ENCODE assay signal across 8 mouse cellular contexts in genomic region chr19:6278439-6279073, GRCm38 (mm10). TPM values are rescaled to one million over a fixed set of nuclear protein-coding genes. Genes with fewer than 3 reads are reported as not detected.
DNase-seq lines count a peak whose midpoint lies in the region; ATAC-seq and TF ChIP-seq lines count a peak whose summit lies in the region.

No protein-coding gene starts in this region.

- H3K9me3 ChIP-seq in midbrain, embryonic 11.5 days (ENCODE audit: control insufficient read depth, low read length): no peaks in the 10 kb centered on the region

- DNase-seq in heart, adult 11 months: peak; percentile 95
- DNase-seq in heart, postnatal 10 days: no peak
- DNase-seq in induced T-regulatory cell, adult 2 months (ENCODE audit: low read depth): peak; percentile 23
- no peak for DNase-seq in midbrain, embryonic 11.5 days (ENCODE audit: low spot score, missing footprints)
- DNase-seq in thymus, postnatal 10 days (ENCODE audit: low spot score in 2 of 2): no peak
- DNase-seq in right cerebral cortex, postnatal 25 days: no peak
- no peak for DNase-seq in gastrocnemius, postnatal 36 days

- H3K36me3 ChIP-seq in midbrain, embryonic 11.5 days (ENCODE audit: control insufficient read depth, insufficient read depth, low read length): peaks cover 10% of the 10 kb centered on the region

- peaks cover 10% of the 10 kb centered on the region for H3K4me1 ChIP-seq in bone marrow, adult 2 months (ENCODE audit: control insufficient read depth, insufficient read depth, low read length)
- H3K4me1 ChIP-seq in midbrain, embryonic 11.5 days (ENCODE audit: control insufficient read depth, insufficient read depth, low read length): peaks cover 24% of the 10 kb centered on the region

- intact Hi-C loops in heart, postnatal 10 days (cut with DNase I): loop anchor here (1.0 kb wide), 1 partner anchor 10 kb away; no protein-coding TSS in a partner anchor
- intact Hi-C loops in gastrocnemius, postnatal 36 days (cut with DNase I): no loop called here

- H3K4me3 ChIP-seq in bone marrow, adult 2 months (replicated peaks; ENCODE audit: control insufficient read depth, low read depth, low read length): peak overlapping the region; percentile 100
- peak overlapping the region; percentile 81 for H3K4me3 ChIP-seq in midbrain, embryonic 11.5 days (ENCODE audit: low read depth, low read length)

- TF ChIP-seq POLR2A in bone marrow, adult 2 months (IDR thresholded peaks at IDR 0.05; ENCODE audit: borderline replicate concordance, control insufficient read depth, low read depth, low read length): no peak

- TF ChIP-seq CTCF in bone marrow, adult 2 months (IDR thresholded peaks at IDR 0.05; ENCODE audit: control insufficient read depth, insufficient read depth, low read length): no peak

- WGBS in bone marrow, adult 2 months: 26% methylated on average over 6 of the region's 6 CpGs
- 47% methylated on average over 6 of the region's 6 CpGs for WGBS in midbrain, embryonic 11.5 days

- H3K27me3 ChIP-seq in midbrain, embryonic 11.5 days (ENCODE audit: control insufficient read depth, insufficient read depth, low read length): no peaks in the 10 kb centered on the region

- H3K9ac ChIP-seq in midbrain, embryonic 11.5 days (ENCODE audit: low read length): peak overlapping the region; percentile 83

- no peak for ATAC-seq in midbrain, embryonic 11.5 days (ENCODE audit: low FRiP score)

- H3K4me2 ChIP-seq in midbrain, embryonic 11.5 days: peak overlapping the region; percentile 95

- H3K27ac ChIP-seq in bone marrow, adult 2 months (ENCODE audit: control insufficient read depth, insufficient read depth, low read depth, low read length, poor library complexity): peak overlapping the region; percentile 93
- H3K27ac ChIP-seq in midbrain, embryonic 11.5 days (ENCODE audit: low read depth, low read length): no peak overlapping the region

RNA-seq across cellular contexts. Expression of gene Ehd1, which starts 2.0 kb away (rescaled TPM):
- total RNA-seq in heart, postnatal 10 days (2021): 100 to 1,000 TPM; 129 to 181 TPM
- 40.0 and 63.1 TPM in 2 replicates for polyA plus RNA-seq in bone marrow, adult 2 months (2011; ENCODE audit: insufficient read depth, insufficient read length, low replicate concordance, missing spikeins)
- 64.1 and 68.2 TPM in 2 replicates for polyA plus RNA-seq in midbrain, embryonic 11.5 days (2014; fragmentation: Nextera tagmentation; extraction: Ambion mirVana)
- 10 to 100 TPM; 23.5 to 36.0 TPM for total RNA-seq in gastrocnemius, postnatal 36 days (2021)

RNA-seq across cellular contexts. Expression of gene Cdc42bpg, which starts 27.7 kb away (rescaled TPM):
- 1 to 10 TPM; 9.6 to 9.9 TPM for total RNA-seq in heart, postnatal 10 days (2021)
- polyA plus RNA-seq in bone marrow, adult 2 months (2011; ENCODE audit: insufficient read depth, insufficient read length, low replicate concordance, missing spikeins): 7.2 and 13.6 TPM in 2 replicates
- polyA plus RNA-seq in midbrain, embryonic 11.5 days (2014; fragmentation: Nextera tagmentation; extraction: Ambion mirVana): 0.23 and 0.42 TPM in 2 replicates
- 1 to 10 TPM; 4.3 to 5.2 TPM for total RNA-seq in gastrocnemius, postnatal 36 days (2021)

RNA-seq across cellular contexts. Expression of gene Atg2a, which starts 37.1 kb away (rescaled TPM):
- total RNA-seq in heart, postnatal 10 days (2021): 10 to 100 TPM; 17.7 to 19.0 TPM
- polyA plus RNA-seq in bone marrow, adult 2 months (2011; ENCODE audit: insufficient read depth, insufficient read length, low replicate concordance, missing spikeins): 17.0 and 36.4 TPM in 2 replicates
- 7.1 and 8.1 TPM in 2 replicates for polyA plus RNA-seq in midbrain, embryonic 11.5 days (2014; fragmentation: Nextera tagmentation; extraction: Ambion mirVana)
- total RNA-seq in gastrocnemius, postnatal 36 days (2021): 10 to 100 TPM; 16.5 to 18.0 TPM

RNA-seq across cellular contexts. Expression of gene Ppp2r5b, which starts 42.9 kb away (rescaled TPM):
- 10 to 100 TPM; 30.7 to 31.7 TPM for total RNA-seq in heart, postnatal 10 days (2021)
- 21.0 and 43.9 TPM in 2 replicates for polyA plus RNA-seq in bone marrow, adult 2 months (2011; ENCODE audit: insufficient read depth, insufficient read length, low replicate concordance, missing spikeins)
- polyA plus RNA-seq in midbrain, embryonic 11.5 days (2014; fragmentation: Nextera tagmentation; extraction: Ambion mirVana): 39.1 and 41.0 TPM in 2 replicates
- total RNA-seq in gastrocnemius, postnatal 36 days (2021): 10 to 100 TPM; 32.2 to 34.6 TPM

RNA-seq across cellular contexts. Expression of gene Gpha2, which starts 52.4 kb away (rescaled TPM):
- not detected for total RNA-seq in heart, postnatal 10 days (2021)
- polyA plus RNA-seq in bone marrow, adult 2 months (2011; ENCODE audit: insufficient read depth, insufficient read length, low replicate concordance, missing spikeins): not detected in 2 replicates
- polyA plus RNA-seq in midbrain, embryonic 11.5 days (2014; fragmentation: Nextera tagmentation; extraction: Ambion mirVana): 0.39 and 0.40 TPM in 2 replicates
- total RNA-seq in gastrocnemius, postnatal 36 days (2021): not detected

Comparison
In these comparisons a context has a peak if more than half of its experiments do, and no peak if none do; other contexts are left out.
1. DNase-seq: peak in heart, adult 11 months (single experiment) and induced T-regulatory cell, adult 2 months (single experiment); none in heart, postnatal 10 days (0 of 2), midbrain, embryonic 11.5 days (single experiment), thymus, postnatal 10 days (0 of 2), right cerebral cortex, postnatal 25 days (single experiment) and gastrocnemius, postnatal 36 days (0 of 2).